Mouse (Mus musculus): ENCODE data around the gene Zfp146. TPM values are rescaled to one million over a fixed set of nuclear protein-coding genes. Genes with fewer than 3 reads are reported as not detected.
"Not testable (repeated sequence)": the region's sequence is repeated elsewhere in the genome, so short reads cannot be mapped to it uniquely, and the experiment has no call there.

Gene Zfp146
- polyA plus RNA-seq, 1 experiment from 2014 or later: 18.0 TPM

- Histone ChIP-seq H3K4me1 (replicated peaks; ENCODE audit: control insufficient read depth, insufficient read depth, low read length) (peaks cover 23% of the 10 kb centered on the region), H3K27me3 (replicated peaks; ENCODE audit: control insufficient read depth, insufficient read depth, low read length) (no peaks in the 10 kb centered on the region), H3K27ac (ENCODE audit: low read length) (peak overlapping the region; percentile 77), H3K9me3 (ENCODE audit: control insufficient read depth, low read length) (no peaks in the 10 kb centered on the region), H3K4me2 (ENCODE audit: low read length) (peak overlapping the region; percentile 68), H3K4me3 (replicated peaks; ENCODE audit: low read length) (peak overlapping the region; percentile 83), H3K9ac (replicated peaks; ENCODE audit: low read depth, low read length) (peak overlapping the region; percentile 77), H3K36me3 (ENCODE audit: control insufficient read depth, insufficient read depth) (peaks cover 13% of the 10 kb centered on the region)
- WGBS: under 1% methylated on average over 26 of the region's 26 CpGs
- peak; percentile 27 for ATAC-seq
Measured at GRCm38 (mm10) chr7:30194101-30194831, 24.7 kb upstream of the Zfp146 start.

GRCm38 (mm10) chr7:30193581-30194100, 24.1 kb upstream of the Zfp146 start:
- Histone ChIP-seq H3K27ac (ENCODE audit: low read length) (peak overlapping the region; percentile 77), H3K9ac (replicated peaks; ENCODE audit: low read depth, low read length) (peak overlapping the region; percentile 77), H3K27me3 (replicated peaks; ENCODE audit: control insufficient read depth, insufficient read depth, low read length) (no peaks in the 10 kb centered on the region), H3K9me3 (ENCODE audit: control insufficient read depth, low read length) (no peaks in the 10 kb centered on the region), H3K4me1 (replicated peaks; ENCODE audit: control insufficient read depth, insufficient read depth, low read length) (peaks cover 20% of the 10 kb centered on the region), H3K4me2 (ENCODE audit: low read length) (peak overlapping the region; percentile 68), H3K4me3 (replicated peaks; ENCODE audit: low read length) (peak overlapping the region; percentile 83), H3K36me3 (ENCODE audit: control insufficient read depth, insufficient read depth) (peaks cover 15% of the 10 kb centered on the region)
- peak; percentile 70 for ATAC-seq
- WGBS: under 1% methylated on average over 23 of the region's 26 CpGs

GRCm38 (mm10) chr7:30193013-30193412, 23.5 kb upstream of the Zfp146 start:
- Histone ChIP-seq H3K27me3 (replicated peaks; ENCODE audit: control insufficient read depth, insufficient read depth, low read length) (no peaks in the 10 kb centered on the region), H3K36me3 (ENCODE audit: control insufficient read depth, insufficient read depth) (peaks cover 19% of the 10 kb centered on the region), H3K4me3 (replicated peaks; ENCODE audit: low read length) (peak overlapping the region; percentile 83), H3K4me2 (ENCODE audit: low read length) (peak overlapping the region; percentile 68), H3K9ac (replicated peaks; ENCODE audit: low read depth, low read length) (peak overlapping the region; percentile 77), H3K4me1 (replicated peaks; ENCODE audit: control insufficient read depth, insufficient read depth, low read length) (peaks cover 14% of the 10 kb centered on the region), H3K27ac (ENCODE audit: low read length) (no peak overlapping the region), H3K9me3 (ENCODE audit: control insufficient read depth, low read length) (no peaks in the 10 kb centered on the region)
- no peak for ATAC-seq
- WGBS: 15% methylated on average over 9 of the region's 9 CpGs

GRCm38 (mm10) chr7:30192088-30192487, 22.5 kb upstream of the Zfp146 start:
- Histone ChIP-seq H3K4me1 (replicated peaks; ENCODE audit: control insufficient read depth, insufficient read depth, low read length) (peaks cover 14% of the 10 kb centered on the region), H3K4me2 (ENCODE audit: low read length) (no peak overlapping the region), H3K9ac (replicated peaks; ENCODE audit: low read depth, low read length) (no peak overlapping the region), H3K36me3 (ENCODE audit: control insufficient read depth, insufficient read depth) (peaks cover 27% of the 10 kb centered on the region), H3K27me3 (replicated peaks; ENCODE audit: control insufficient read depth, insufficient read depth, low read length) (no peaks in the 10 kb centered on the region), H3K27ac (ENCODE audit: low read length) (no peak overlapping the region), H3K9me3 (ENCODE audit: control insufficient read depth, low read length) (no peaks in the 10 kb centered on the region), H3K4me3 (replicated peaks; ENCODE audit: low read length) (no peak overlapping the region)
- WGBS: 93% methylated on average over 12 of the region's 12 CpGs
- no peak for ATAC-seq

- Histone ChIP-seq H3K4me1 (replicated peaks; ENCODE audit: control insufficient read depth, insufficient read depth, low read length) (peaks cover 15% of the 10 kb centered on the region), H3K4me3 (replicated peaks; ENCODE audit: low read length) (no peak overlapping the region), H3K27me3 (replicated peaks; ENCODE audit: control insufficient read depth, insufficient read depth, low read length) (no peaks in the 10 kb centered on the region), H3K4me2 (ENCODE audit: low read length) (no peak overlapping the region), H3K36me3 (ENCODE audit: control insufficient read depth, insufficient read depth) (peaks cover 35% of the 10 kb centered on the region), H3K27ac (ENCODE audit: low read length) (no peak overlapping the region), H3K9ac (replicated peaks; ENCODE audit: low read depth, low read length) (no peak overlapping the region), H3K9me3 (ENCODE audit: control insufficient read depth, low read length) (no peaks in the 10 kb centered on the region)
- no peak for ATAC-seq
- 87% methylated on average over 4 of the region's 4 CpGs for WGBS
Measured at GRCm38 (mm10) chr7:30189116-30189491, 19.6 kb upstream of the Zfp146 start.

- H3K27ac ChIP-seq (ENCODE audit: low read length): no peak overlapping the region
- H3K27me3 ChIP-seq (replicated peaks; ENCODE audit: control insufficient read depth, insufficient read depth, low read length): no peaks in the 10 kb centered on the region
- H3K9me3 ChIP-seq (ENCODE audit: control insufficient read depth, low read length): no peaks in the 10 kb centered on the region
- H3K4me2 ChIP-seq (ENCODE audit: low read length): no peak overlapping the region
- H3K9ac ChIP-seq (replicated peaks; ENCODE audit: low read depth, low read length): no peak overlapping the region
- 88% methylated on average over 12 of the region's 12 CpGs for WGBS
- H3K36me3 ChIP-seq (ENCODE audit: control insufficient read depth, insufficient read depth): peaks cover 35% of the 10 kb centered on the region
- H3K4me3 ChIP-seq (replicated peaks; ENCODE audit: low read length): no peak overlapping the region
- H3K4me1 ChIP-seq (replicated peaks; ENCODE audit: control insufficient read depth, insufficient read depth, low read length): peaks cover 18% of the 10 kb centered on the region
- ATAC-seq: no peak
Measured at GRCm38 (mm10) chr7:30188344-30189115, 19.0 kb upstream of the Zfp146 start.

GRCm38 (mm10) chr7:30184641-30185348, 15.2 kb upstream of the Zfp146 start:
- Histone ChIP-seq H3K4me3 (replicated peaks; ENCODE audit: low read length) (no peak overlapping the region), H3K4me2 (ENCODE audit: low read length) (no peak overlapping the region), H3K27ac (ENCODE audit: low read length) (no peak overlapping the region), H3K9ac (replicated peaks; ENCODE audit: low read depth, low read length) (no peak overlapping the region), H3K4me1 (replicated peaks; ENCODE audit: control insufficient read depth, insufficient read depth, low read length) (peaks cover 7% of the 10 kb centered on the region), H3K36me3 (ENCODE audit: control insufficient read depth, insufficient read depth) (peaks cover 23% of the 10 kb centered on the region), H3K27me3 (replicated peaks; ENCODE audit: control insufficient read depth, insufficient read depth, low read length) (no peaks in the 10 kb centered on the region), H3K9me3 (ENCODE audit: control insufficient read depth, low read length) (no peaks in the 10 kb centered on the region)
- WGBS: 77% methylated on average over 13 of the region's 13 CpGs
- no peak for ATAC-seq

GRCm38 (mm10) chr7:30183879-30184289, 14.3 kb upstream of the Zfp146 start, which contains the start of gene Cox7a1:
Gene Cox7a1 (plus strand): TSS chr7:30184144.
- Histone ChIP-seq H3K36me3 (ENCODE audit: control insufficient read depth, insufficient read depth) (peaks cover 21% of the 10 kb centered on the region), H3K4me1 (replicated peaks; ENCODE audit: control insufficient read depth, insufficient read depth, low read length) (peaks cover 7% of the 10 kb centered on the region), H3K4me2 (ENCODE audit: low read length) (peak within 1 kb of the TSS; percentile 39), H3K9ac (replicated peaks; ENCODE audit: low read depth, low read length) (0 out of 2 replicates have a peak within 1 kb of the TSS, but pooled peaks have one; percentile 22), H3K27me3 (replicated peaks; ENCODE audit: control insufficient read depth, insufficient read depth, low read length) (no peaks in the 10 kb centered on the region), H3K4me3 (replicated peaks; ENCODE audit: low read length) (no peak within 1 kb of the TSS), H3K27ac (ENCODE audit: low read length) (no peak within 1 kb of the TSS), H3K9me3 (ENCODE audit: control insufficient read depth, low read length) (no peaks in the 10 kb centered on the region)
- under 1% methylated on average over 11 of the region's 11 CpGs for WGBS
- peak; percentile 26; the same call in 1 of the 2 replicates for ATAC-seq

GRCm38 (mm10) chr7:30183189-30183588, 13.6 kb upstream of the Zfp146 start:
- not testable (repeated sequence) for H3K4me3 ChIP-seq (replicated peaks; ENCODE audit: low read length); H3K27ac ChIP-seq (ENCODE audit: low read length); H3K4me1 ChIP-seq (replicated peaks; ENCODE audit: control insufficient read depth, insufficient read depth, low read length); H3K9me3 ChIP-seq (ENCODE audit: control insufficient read depth, low read length); H3K9ac ChIP-seq (replicated peaks; ENCODE audit: low read depth, low read length); ATAC-seq; H3K4me2 ChIP-seq (ENCODE audit: low read length); H3K27me3 ChIP-seq (replicated peaks; ENCODE audit: control insufficient read depth, insufficient read depth, low read length)
- 64% methylated on average over 7 of the region's 7 CpGs for WGBS
- peaks cover 25% of the 10 kb centered on the region for H3K36me3 ChIP-seq (ENCODE audit: control insufficient read depth, insufficient read depth)
